Mouse (Mus musculus): ENCODE measurements at regions not wholly inside any gene's neighbourhood (a gene's known extent, or its start where the extent isn't known, plus 50 kb on each side); places are given as distances from the start of the nearest gene placed in this dataset.

GRCm38 (mm10) chr10:17551869-17552268 is 171.1 kb upstream of the Cited2 start:
- in situ Hi-C loops (cut with MboI), result no loop called here

- in situ Hi-C loops (cut with MboI), result no loop called here
These were observed 170.7 kb upstream of the Cited2 start for GRCm38 (mm10) chr10:17552277-17552676.

GRCm38 (mm10) chr10:17556391-17556790 is 166.6 kb upstream of the Cited2 start:
- in situ Hi-C loops (cut with MboI), result no loop called here

GRCm38 (mm10) chr10:17559370-17559955 is 163.6 kb upstream of the Cited2 start:
- in situ Hi-C loops (cut with MboI), result no loop called here

GRCm38 (mm10) chr10:17559980-17560379 is 163.0 kb upstream of the Cited2 start:
- in situ Hi-C loops (cut with MboI), result no loop called here

GRCm38 (mm10) chr10:17561466-17561865 is 161.6 kb upstream of the Cited2 start:
- in situ Hi-C loops (cut with MboI), result no loop called here

GRCm38 (mm10) chr10:17561977-17562376 is 161.0 kb upstream of the Cited2 start:
- in situ Hi-C loops (cut with MboI), result no loop called here

- in situ Hi-C loops (cut with MboI), result no loop called here
These were observed 160.3 kb upstream of the Cited2 start for GRCm38 (mm10) chr10:17562410-17563350.

GRCm38 (mm10) chr10:17563351-17563749 is 159.7 kb upstream of the Cited2 start:
- in situ Hi-C loops (cut with MboI), result no loop called here

- in situ Hi-C loops (cut with MboI), result no loop called here
These were observed 158.0 kb upstream of the Cited2 start for GRCm38 (mm10) chr10:17564895-17565620.

GRCm38 (mm10) chr10:17566975-17567374 is 156.0 kb upstream of the Cited2 start:
- in situ Hi-C loops (cut with MboI), result no loop called here

- in situ Hi-C loops (cut with MboI), result no loop called here
These were observed 155.4 kb upstream of the Cited2 start for GRCm38 (mm10) chr10:17567631-17568030.

- in situ Hi-C loops (cut with MboI), result no loop called here
These were observed 153.4 kb upstream of the Cited2 start for GRCm38 (mm10) chr10:17569577-17570113.

GRCm38 (mm10) chr10:17574894-17575293 is 148.1 kb upstream of the Cited2 start:
- in situ Hi-C loops (cut with MboI), result no loop called here

- in situ Hi-C loops (cut with MboI), result no loop called here
These were observed 147.3 kb upstream of the Cited2 start for GRCm38 (mm10) chr10:17575448-17576332.

- in situ Hi-C loops (cut with MboI), result no loop called here
These were observed 146.7 kb upstream of the Cited2 start for GRCm38 (mm10) chr10:17576333-17576750.

- in situ Hi-C loops (cut with MboI), result no loop called here
These were observed 143.6 kb upstream of the Cited2 start for GRCm38 (mm10) chr10:17579463-17579862.

GRCm38 (mm10) chr10:17584842-17585241 is 138.2 kb upstream of the Cited2 start:
- in situ Hi-C loops (cut with MboI), result no loop called here

- in situ Hi-C loops (cut with MboI), result no loop called here
These were observed 136.1 kb upstream of the Cited2 start for GRCm38 (mm10) chr10:17586910-17587309.

- in situ Hi-C loops (cut with MboI), result no loop called here
These were observed 133.9 kb upstream of the Cited2 start for GRCm38 (mm10) chr10:17589136-17589535.

GRCm38 (mm10) chr10:17590195-17590594 is 132.8 kb upstream of the Cited2 start:
- in situ Hi-C loops (cut with MboI), result no loop called here

All from mature B cell (primary cell).